Mouse (Mus musculus): Measurements from ENCODE around the gene Akap11.

DNA sequence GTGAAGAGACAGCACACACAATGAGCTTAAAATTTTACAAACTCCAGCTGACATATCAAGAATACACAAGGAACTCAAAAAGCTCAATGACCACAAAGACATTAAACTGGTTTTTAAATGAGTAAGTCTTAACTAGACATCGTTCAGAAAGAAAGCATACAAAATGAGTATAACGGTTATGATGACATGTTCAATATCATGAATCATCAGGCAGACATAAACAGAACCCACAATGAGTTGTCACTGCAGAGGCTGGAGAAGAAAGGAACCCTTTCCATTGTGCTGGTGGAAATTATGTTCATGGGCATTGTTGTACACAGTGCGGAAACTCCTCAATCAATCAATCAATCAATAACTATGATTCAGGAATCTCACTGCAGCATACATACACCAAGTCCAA, 62.5 kb downstream of the Akap11 start:
- no peak for TF ChIP-seq POLR2A (IDR thresholded peaks at IDR 0.05; ENCODE audit: low read depth, low read length)
- TF ChIP-seq CTCF (conservative IDR thresholded peaks at IDR 0.05 in 1 of 2, IDR thresholded peaks at IDR 0.05 in 1 of 2; ENCODE audit: low read depth in 2 of 2, low read length in 2 of 2): no peak
- TF ChIP-seq USF1 (IDR thresholded peaks at IDR 0.05; ENCODE audit: low read depth, low read length): no peak
- TF ChIP-seq EP300 (IDR thresholded peaks at IDR 0.05; ENCODE audit: low read length): no peak
- no peak for TF ChIP-seq CHD2 (IDR thresholded peaks at IDR 0.05; ENCODE audit: low read length)
- TF ChIP-seq ELF1 (IDR thresholded peaks at IDR 0.05; ENCODE audit: low read depth, low read length): no peak
